Mouse (Mus musculus) ES-Bruce4 (cell line): ENCODE measurements around the gene Ntrk1.

ENCODE experiments used
- CTCF ChIP-seq: IDR thresholded peaks from one replicate; pipeline ENCODE4 v1.8.1; 2011; ENCODE audit warnings: low read depth, low read length
- POLR2A ChIP-seq: IDR thresholded peaks from one replicate; pipeline ENCODE4 v1.8.1; 2011; ENCODE audit warnings: low read length; ENCODE audit not compliant: insufficient read depth

DNA sequence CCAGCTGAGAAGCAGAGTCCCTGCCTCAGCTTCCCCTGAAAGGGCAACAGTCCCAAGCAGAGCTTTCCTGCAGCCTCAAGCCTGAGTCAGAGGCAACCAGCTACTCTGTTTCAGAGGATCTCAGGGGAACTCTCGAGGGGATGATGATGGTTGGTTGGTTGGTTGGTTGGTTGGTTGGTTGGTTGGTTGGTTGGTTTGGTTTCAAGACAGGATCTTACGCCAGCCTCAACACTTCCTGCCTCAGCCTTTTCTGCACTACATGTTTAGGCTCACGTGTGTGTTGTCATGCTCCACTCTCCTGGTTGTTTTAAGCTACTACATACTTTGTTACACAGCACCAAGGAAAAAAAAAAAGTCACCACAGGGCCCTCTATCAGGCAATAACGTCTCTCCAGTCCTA lies 51.0 kb downstream of the Ntrk1 start:
- TF ChIP-seq POLR2A, result no peak
- no peak for TF ChIP-seq CTCF
